Mouse (Mus musculus): Measurements from ENCODE around the gene Stk16.

Gene Stk16

GRCm38 (mm10) chr1:75212542-75212941 lies 1.9 kb downstream of the Stk16 start:
- no peak for DNase-seq (ENCODE audit: low read depth, low spot score)

- no peak for DNase-seq (ENCODE audit: low read depth, low spot score)
Observed at GRCm38 (mm10) chr1:75213096-75213495, 2.5 kb downstream of the Stk16 start.

GRCm38 (mm10) chr1:75214442-75214841 lies 3.8 kb downstream of the Stk16 start:
- DNase-seq (ENCODE audit: low read depth, low spot score) = no peak

GRCm38 (mm10) chr1:75214886-75215285 lies 4.2 kb downstream of the Stk16 start:
- DNase-seq (ENCODE audit: low read depth, low spot score) = no peak

GRCm38 (mm10) chr1:75215785-75216184 lies 5.1 kb downstream of the Stk16 start:
- no peak for DNase-seq (ENCODE audit: low read depth, low spot score)

GRCm38 (mm10) chr1:75216797-75217585 lies 6.4 kb downstream of the Stk16 start:
- DNase-seq (ENCODE audit: low read depth, low spot score) = peak; percentile 12

GRCm38 (mm10) chr1:75217893-75218226 lies 7.2 kb downstream of the Stk16 start:
- no peak for DNase-seq (ENCODE audit: low read depth, low spot score)

GRCm38 (mm10) chr1:75218227-75219001 lies 7.8 kb downstream of the Stk16 start:
- peak; percentile 86 for DNase-seq (ENCODE audit: low read depth, low spot score)

- DNase-seq (ENCODE audit: low read depth, low spot score) = peak; percentile 96
Observed at GRCm38 (mm10) chr1:75219078-75219477, 8.4 kb downstream of the Stk16 start.

GRCm38 (mm10) chr1:75219531-75219930 lies 8.9 kb downstream of the Stk16 start, which contains the start of gene Tuba4a:
Gene Tuba4a, minus strand, starts transcription at chr1:75219865.
- no peak for DNase-seq (ENCODE audit: low read depth, low spot score)

GRCm38 (mm10) chr1:75221538-75221937 lies 10.9 kb downstream of the Stk16 start:
- DNase-seq (ENCODE audit: low read depth, low spot score) = no peak

- DNase-seq (ENCODE audit: low read depth, low spot score) = no peak
Observed at GRCm38 (mm10) chr1:75222926-75223325, 12.3 kb downstream of the Stk16 start.

GRCm38 (mm10) chr1:75223532-75223931 lies 12.9 kb downstream of the Stk16 start:
- DNase-seq (ENCODE audit: low read depth, low spot score) = peak; percentile 47

- DNase-seq (ENCODE audit: low read depth, low spot score) = no peak
Observed at GRCm38 (mm10) chr1:75225473-75225872, 14.8 kb downstream of the Stk16 start.

- no peak for DNase-seq (ENCODE audit: low read depth, low spot score)
Observed at GRCm38 (mm10) chr1:75226138-75226537, 15.5 kb downstream of the Stk16 start.

GRCm38 (mm10) chr1:75227653-75228052 lies 17.0 kb downstream of the Stk16 start:
- DNase-seq (ENCODE audit: low read depth, low spot score) = no peak

GRCm38 (mm10) chr1:75229158-75229557 lies 18.5 kb downstream of the Stk16 start:
- no peak for DNase-seq (ENCODE audit: low read depth, low spot score)

- no peak for DNase-seq (ENCODE audit: low read depth, low spot score)
Observed at GRCm38 (mm10) chr1:75230335-75230994, 19.8 kb downstream of the Stk16 start.

GRCm38 (mm10) chr1:75231224-75231623 lies 20.6 kb downstream of the Stk16 start:
- DNase-seq (ENCODE audit: low read depth, low spot score) = no peak

GRCm38 (mm10) chr1:75231664-75232152 lies 21.1 kb downstream of the Stk16 start, which contains the start of gene A630095N17Rik:
Gene A630095N17Rik, minus strand, starts transcription at chr1:75232102.
- DNase-seq (ENCODE audit: low read depth, low spot score) = no peak

- DNase-seq (ENCODE audit: low read depth, low spot score) = peak; percentile 33
Observed at GRCm38 (mm10) chr1:75232489-75232888, 21.9 kb downstream of the Stk16 start.

- peak; percentile 83 for DNase-seq (ENCODE audit: low read depth, low spot score)
Observed at GRCm38 (mm10) chr1:75234606-75235005, 24.0 kb downstream of the Stk16 start.

Data from A20 (cell line).